Mouse (Mus musculus) T-helper 2 cell (primary cell): ENCODE measurements at regions not wholly inside any gene's neighbourhood (a gene's known extent, or its start where the extent isn't known, plus 50 kb on each side); places are given as distances from the start of the nearest gene placed in this dataset.

Experiments used
- in situ Hi-C: fragments of 300-600 bp; cut with MboI, MseI; formaldehyde crosslinking; loops from one replicate; pipeline ENCODE4 v1.15.1; 2025; ENCODE audit warnings: high pct_unique_total_duplicates

GRCm38 (mm10) chr5:18080761-18081160 lies 118.4 kb downstream of the Gnat3 start:
- in situ Hi-C loops, result loop anchor here (25.0 kb wide), 1 partner anchor 357 kb away; no protein-coding TSS in a partner anchor

- in situ Hi-C loops, result loop anchor here (25.0 kb wide), 1 partner anchor 355 kb away; no protein-coding TSS in a partner anchor
These were observed 119.9 kb downstream of the Gnat3 start for GRCm38 (mm10) chr5:18082219-18082618.

GRCm38 (mm10) chr5:18083789-18084188 lies 121.4 kb downstream of the Gnat3 start:
- in situ Hi-C loops, result loop anchor here (25.0 kb wide), 1 partner anchor 354 kb away; no protein-coding TSS in a partner anchor

GRCm38 (mm10) chr5:18085456-18085855 lies 123.1 kb downstream of the Gnat3 start:
- in situ Hi-C loops, result loop anchor here (25.0 kb wide), 1 partner anchor 352 kb away; no protein-coding TSS in a partner anchor

GRCm38 (mm10) chr5:18087919-18088445 lies 125.6 kb downstream of the Gnat3 start:
- in situ Hi-C loops, result loop anchor here (25.0 kb wide), 1 partner anchor 349 kb away; no protein-coding TSS in a partner anchor

GRCm38 (mm10) chr5:18089956-18090355 lies 127.6 kb downstream of the Gnat3 start:
- in situ Hi-C loops, result loop anchor here (25.0 kb wide), 1 partner anchor 347 kb away; no protein-coding TSS in a partner anchor

GRCm38 (mm10) chr5:18114905-18115689 lies 152.7 kb downstream of the Gnat3 start:
- in situ Hi-C loops, result no loop called here

GRCm38 (mm10) chr5:18135794-18136678 lies 173.7 kb downstream of the Gnat3 start:
- in situ Hi-C loops, result no loop called here

GRCm38 (mm10) chr5:18137450-18138061 lies 175.2 kb downstream of the Gnat3 start:
- in situ Hi-C loops, result no loop called here

- in situ Hi-C loops, result no loop called here
These were observed 189.9 kb downstream of the Gnat3 start for GRCm38 (mm10) chr5:18152241-18152640.

- in situ Hi-C loops, result no loop called here
These were observed 191.4 kb downstream of the Gnat3 start for GRCm38 (mm10) chr5:18153703-18154102.

GRCm38 (mm10) chr5:18163515-18163914 lies 196.6 kb downstream of the Gnai1 start:
- in situ Hi-C loops, result no loop called here

GRCm38 (mm10) chr5:18177810-18178209 lies 182.3 kb downstream of the Gnai1 start:
- in situ Hi-C loops, result no loop called here

GRCm38 (mm10) chr5:18211395-18212057 lies 148.6 kb downstream of the Gnai1 start:
- in situ Hi-C loops, result no loop called here
